Mouse (Mus musculus): Measurements from ENCODE around the gene Ap4s1. TPM values are rescaled to one million over a fixed set of nuclear protein-coding genes. Genes with fewer than 3 reads are reported as not detected.
"Not testable (repeated sequence)": the region's sequence is repeated elsewhere in the genome, so short reads cannot be mapped to it uniquely, and the experiment has no call there.

Ap4s1 gene
- polyA plus RNA-seq (2014; fragmentation: Nextera tagmentation; extraction: Ambion mirVana), result 38.1 and 39.7 TPM in 2 replicates

DNA sequence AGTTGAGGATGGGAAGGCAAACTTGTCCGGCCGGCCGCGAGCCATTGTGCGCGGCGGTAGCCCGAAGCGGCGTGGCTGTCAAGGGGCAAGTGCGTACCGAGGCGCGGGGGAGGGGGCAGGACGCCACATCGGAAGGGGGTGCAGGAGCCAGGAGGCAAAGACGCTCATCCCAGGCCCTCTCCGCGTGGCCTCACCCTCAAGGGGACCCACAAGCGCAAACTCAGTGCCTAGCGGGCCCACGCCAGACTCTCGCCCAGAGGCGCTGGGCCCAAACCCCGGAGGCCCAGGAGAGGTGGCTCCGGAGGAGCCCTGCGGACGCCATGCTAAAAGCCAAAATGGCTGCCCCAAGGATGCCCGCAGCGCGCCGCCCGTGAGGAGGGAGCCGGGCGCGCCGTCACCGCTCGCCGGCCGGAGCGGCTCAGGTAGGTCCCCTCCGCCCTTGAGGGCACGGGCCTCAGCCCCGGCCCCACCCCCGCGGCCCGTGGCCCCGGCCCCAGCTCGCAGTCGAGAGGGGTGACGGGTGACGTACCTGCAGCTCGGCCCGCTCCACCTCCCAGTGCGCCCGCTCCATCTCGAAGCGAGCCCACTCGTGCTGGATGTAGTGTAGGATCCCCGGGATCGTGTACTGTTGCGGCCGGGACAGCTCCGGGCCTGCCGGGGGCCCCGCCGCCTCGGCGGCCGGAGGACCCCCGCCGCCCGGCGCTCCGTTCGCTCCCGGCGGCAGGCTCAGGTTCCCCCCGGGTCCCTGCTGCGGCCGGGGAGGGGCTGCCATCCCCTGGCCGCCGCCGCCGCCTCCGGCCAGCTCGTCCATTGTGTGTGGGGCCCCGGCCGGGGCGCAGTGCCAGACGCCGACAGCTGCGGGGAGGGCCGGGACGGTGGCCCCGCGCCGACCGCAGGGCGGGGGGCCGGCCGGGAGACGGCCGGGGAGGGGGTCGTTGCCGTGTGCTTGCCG, at the start of gene Ap4s1:
Gene Ap4s1, plus strand, starts transcription at position 141 of the 952 bp plus-strand sequence.
- no peaks in the 10 kb centered on the region for H3K27me3 ChIP-seq (ENCODE audit: control insufficient read depth, insufficient read depth, low read length)
- H3K36me3 ChIP-seq (ENCODE audit: control insufficient read depth, insufficient read depth, low read length), result no peaks in the 10 kb centered on the region
- H3K9ac ChIP-seq (ENCODE audit: low read depth, low read length), result peak within 1 kb of the TSS; percentile 100
- ATAC-seq (replicated peaks; ENCODE audit: insufficient number of reproducible peaks, low FRiP score, low TSS enrichment), result peak; percentile 68
- no peaks in the 10 kb centered on the region for H3K9me3 ChIP-seq (replicated peaks; ENCODE audit: control insufficient read depth, low read length)
- peak within 1 kb of the TSS; percentile 99 for H3K4me3 ChIP-seq (ENCODE audit: low read depth, low read length)
- peak within 1 kb of the TSS; percentile 100 for H3K27ac ChIP-seq (ENCODE audit: low read depth, low read length)
- H3K4me1 ChIP-seq (ENCODE audit: control insufficient read depth, insufficient read depth, low read length), result peaks cover 17% of the 10 kb centered on the region
- WGBS (ENCODE audit: insufficient replicate concordance), result under 1% methylated on average over 92 of the region's 108 CpGs
- H3K4me2 ChIP-seq, result peak within 1 kb of the TSS; percentile 62

DNA sequence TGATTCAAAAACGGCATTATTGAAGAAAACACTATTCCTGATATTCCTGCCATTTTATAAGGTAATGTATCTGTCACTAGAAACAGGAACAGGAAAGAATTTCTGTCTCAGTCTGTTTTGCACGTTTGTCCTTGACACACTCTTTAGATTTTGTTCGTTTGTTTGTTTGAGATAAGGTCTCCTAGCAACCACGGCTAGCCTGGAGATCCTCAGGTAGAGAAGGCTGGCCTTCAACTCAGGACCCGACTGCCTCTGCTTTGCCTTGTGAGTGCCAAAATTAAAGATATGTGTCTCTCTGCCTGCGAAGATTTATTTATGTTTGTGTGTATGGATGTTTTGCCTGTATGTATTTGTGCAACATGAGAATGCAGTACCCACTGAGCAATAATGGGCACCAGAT, 49.0 kb upstream of the Ap4s1 start:
- Histone ChIP-seq H3K9me3 (replicated peaks; ENCODE audit: control insufficient read depth, low read length) (no peaks in the 10 kb centered on the region), H3K36me3 (ENCODE audit: control insufficient read depth, insufficient read depth, low read length) (0 out of 2 replicates have a peak, but pooled peaks cover 6% of the 10 kb centered on the region), H3K4me1 (ENCODE audit: control insufficient read depth, insufficient read depth, low read length) (0 out of 2 replicates have a peak, but pooled peaks cover 5% of the 10 kb centered on the region), H3K27ac (ENCODE audit: low read depth, low read length) (peak overlapping the region; percentile 35; the same call in 1 of the 2 replicates), H3K27me3 (ENCODE audit: control insufficient read depth, insufficient read depth, low read length) (no peaks in the 10 kb centered on the region), H3K9ac (ENCODE audit: low read depth, low read length) (no peak overlapping the region), H3K4me2 (no peak overlapping the region), H3K4me3 (ENCODE audit: low read depth, low read length) (no peak overlapping the region)
- 21% methylated on average over 6 of the region's 6 CpGs for WGBS (ENCODE audit: insufficient replicate concordance)
- ATAC-seq (replicated peaks; ENCODE audit: insufficient number of reproducible peaks, low FRiP score, low TSS enrichment), result no peak

- not testable (repeated sequence) for H3K9me3 ChIP-seq (replicated peaks; ENCODE audit: control insufficient read depth, low read length); H3K4me1 ChIP-seq (ENCODE audit: control insufficient read depth, insufficient read depth, low read length); H3K36me3 ChIP-seq (ENCODE audit: control insufficient read depth, insufficient read depth, low read length); H3K27ac ChIP-seq (ENCODE audit: low read depth, low read length); ATAC-seq (replicated peaks; ENCODE audit: insufficient number of reproducible peaks, low FRiP score, low TSS enrichment); H3K27me3 ChIP-seq (ENCODE audit: control insufficient read depth, insufficient read depth, low read length); H3K4me3 ChIP-seq (ENCODE audit: low read depth, low read length); H3K4me2 ChIP-seq; H3K9ac ChIP-seq (ENCODE audit: low read depth, low read length)
Observed at GRCm38 (mm10) chr12:51649401-51649800, 41.4 kb upstream of the Ap4s1 start.

DNA sequence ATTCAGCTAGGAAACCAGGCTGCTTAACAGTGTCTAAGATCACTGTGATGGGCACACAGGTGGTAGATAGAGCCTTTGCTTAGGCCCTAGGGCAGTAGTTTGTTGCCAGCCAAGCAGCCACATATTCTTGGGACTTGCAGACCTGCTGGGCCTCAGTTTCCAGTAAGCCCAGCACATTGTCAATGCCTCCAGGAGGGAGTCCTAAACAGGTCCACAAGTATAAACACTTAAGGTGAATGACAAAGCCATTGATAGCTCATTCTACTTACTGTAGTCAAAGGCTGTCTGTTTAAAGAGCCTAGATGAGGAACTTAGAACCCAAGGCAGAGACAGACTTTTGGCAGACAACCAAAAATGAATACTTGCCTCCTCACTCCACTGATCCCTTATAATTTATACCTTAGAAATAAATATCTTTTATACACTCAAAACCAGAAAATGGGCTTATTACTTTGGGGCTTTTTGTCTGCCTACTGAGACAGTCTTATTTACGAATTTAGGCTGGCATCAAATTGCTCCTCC, 34.8 kb upstream of the Ap4s1 start:
- no peak overlapping the region for H3K4me3 ChIP-seq (ENCODE audit: low read depth, low read length)
- H3K36me3 ChIP-seq (ENCODE audit: control insufficient read depth, insufficient read depth, low read length), result peaks cover 4% of the 10 kb centered on the region
- no peaks in the 10 kb centered on the region for H3K27me3 ChIP-seq (ENCODE audit: control insufficient read depth, insufficient read depth, low read length)
- no peak for ATAC-seq (replicated peaks; ENCODE audit: insufficient number of reproducible peaks, low FRiP score, low TSS enrichment)
- H3K4me1 ChIP-seq (ENCODE audit: control insufficient read depth, insufficient read depth, low read length), result no peaks in the 10 kb centered on the region
- H3K9me3 ChIP-seq (replicated peaks; ENCODE audit: control insufficient read depth, low read length), result no peaks in the 10 kb centered on the region
- 88% methylated on average over 1 of the region's 1 CpGs for WGBS (ENCODE audit: insufficient replicate concordance)
- H3K4me2 ChIP-seq, result no peak overlapping the region
- no peak overlapping the region for H3K9ac ChIP-seq (ENCODE audit: low read depth, low read length)
- no peak overlapping the region for H3K27ac ChIP-seq (ENCODE audit: low read depth, low read length)

DNA sequence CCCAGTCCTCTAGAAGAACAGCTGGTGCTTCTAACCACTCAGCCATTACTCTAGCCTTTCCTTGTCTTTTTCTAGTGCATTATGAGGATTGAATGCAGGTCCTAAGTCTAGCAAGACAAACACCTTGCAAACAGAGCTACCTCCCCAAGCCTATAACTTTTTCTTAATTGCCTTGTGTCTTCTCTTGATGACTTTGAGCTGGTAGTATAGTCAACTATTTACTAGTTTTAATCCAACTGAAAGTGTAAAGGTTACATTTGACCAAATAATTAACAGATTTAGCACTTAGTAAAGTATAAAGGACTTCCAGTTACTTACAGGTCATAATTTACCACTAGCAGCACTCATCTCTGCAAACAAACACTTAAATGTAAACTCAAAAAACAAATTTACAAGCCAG, 27.8 kb upstream of the Ap4s1 start:
- Histone ChIP-seq H3K4me1 (ENCODE audit: control insufficient read depth, insufficient read depth, low read length) (peaks cover 12% of the 10 kb centered on the region; the same call in 1 of the 2 replicates), H3K4me3 (ENCODE audit: low read depth, low read length) (no peak overlapping the region), H3K36me3 (ENCODE audit: control insufficient read depth, insufficient read depth, low read length) (no peaks in the 10 kb centered on the region), H3K4me2 (no peak overlapping the region), H3K27me3 (ENCODE audit: control insufficient read depth, insufficient read depth, low read length) (no peaks in the 10 kb centered on the region), H3K27ac (ENCODE audit: low read depth, low read length) (no peak overlapping the region), H3K9ac (ENCODE audit: low read depth, low read length) (no peak overlapping the region), H3K9me3 (replicated peaks; ENCODE audit: control insufficient read depth, low read length) (no peaks in the 10 kb centered on the region)
- ATAC-seq (replicated peaks; ENCODE audit: insufficient number of reproducible peaks, low FRiP score, low TSS enrichment), result no peak

GRCm38 (mm10) chr12:51663908-51664307, 26.9 kb upstream of the Ap4s1 start:
- Histone ChIP-seq H3K9me3 (replicated peaks; ENCODE audit: control insufficient read depth, low read length) (no peaks in the 10 kb centered on the region), H3K9ac (ENCODE audit: low read depth, low read length) (no peak overlapping the region), H3K27ac (ENCODE audit: low read depth, low read length) (no peak overlapping the region), H3K27me3 (ENCODE audit: control insufficient read depth, insufficient read depth, low read length) (no peaks in the 10 kb centered on the region), H3K36me3 (ENCODE audit: control insufficient read depth, insufficient read depth, low read length) (no peaks in the 10 kb centered on the region), H3K4me1 (ENCODE audit: control insufficient read depth, insufficient read depth, low read length) (peaks cover 12% of the 10 kb centered on the region; the same call in 1 of the 2 replicates), H3K4me3 (ENCODE audit: low read depth, low read length) (no peak overlapping the region), H3K4me2 (no peak overlapping the region)
- ATAC-seq (replicated peaks; ENCODE audit: insufficient number of reproducible peaks, low FRiP score, low TSS enrichment), result no peak

DNA sequence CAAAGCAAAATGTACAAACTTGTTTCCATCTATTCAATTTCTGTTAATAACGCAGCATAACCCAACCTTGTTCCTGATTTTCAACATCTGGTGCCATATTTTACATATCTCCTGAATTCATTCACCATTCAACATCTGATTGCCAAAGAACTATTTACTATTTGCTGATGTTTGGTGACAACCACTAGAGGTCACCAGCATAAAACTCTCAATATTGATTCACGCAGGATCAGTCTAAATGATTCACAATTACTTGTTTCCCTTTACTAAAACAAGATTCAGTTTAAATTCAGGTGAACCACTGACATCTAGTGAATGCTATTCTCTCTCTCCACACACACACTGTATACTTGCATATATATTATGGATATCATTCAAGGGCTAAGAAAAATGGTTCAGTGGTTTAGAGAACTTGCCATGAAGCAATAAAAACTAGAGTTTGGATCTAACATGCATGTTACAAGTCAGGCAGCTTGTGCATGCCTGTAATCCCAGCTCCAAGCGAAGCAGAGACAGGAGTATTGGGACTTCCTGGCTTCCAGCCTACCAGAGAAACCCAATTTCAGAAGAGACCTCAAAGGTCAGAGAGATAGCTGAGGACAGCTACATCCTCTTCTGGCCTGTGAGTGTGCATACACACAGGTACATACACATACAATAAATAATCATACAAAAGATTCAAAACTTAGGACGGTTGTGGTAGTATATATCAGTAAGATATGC, 24.0 kb upstream of the Ap4s1 start:
- Histone ChIP-seq H3K4me2 (no peak overlapping the region), H3K4me3 (ENCODE audit: low read depth, low read length) (no peak overlapping the region), H3K36me3 (ENCODE audit: control insufficient read depth, insufficient read depth, low read length) (no peaks in the 10 kb centered on the region), H3K27me3 (ENCODE audit: control insufficient read depth, insufficient read depth, low read length) (no peaks in the 10 kb centered on the region), H3K27ac (ENCODE audit: low read depth, low read length) (no peak overlapping the region), H3K4me1 (ENCODE audit: control insufficient read depth, insufficient read depth, low read length) (peaks cover 15% of the 10 kb centered on the region; the same call in 1 of the 2 replicates), H3K9me3 (replicated peaks; ENCODE audit: control insufficient read depth, low read length) (no peaks in the 10 kb centered on the region), H3K9ac (ENCODE audit: low read depth, low read length) (no peak overlapping the region)
- WGBS (ENCODE audit: insufficient replicate concordance), result 66% methylated on average over 4 of the region's 4 CpGs
- no peak for ATAC-seq (replicated peaks; ENCODE audit: insufficient number of reproducible peaks, low FRiP score, low TSS enrichment)

- no peaks in the 10 kb centered on the region for H3K36me3 ChIP-seq (ENCODE audit: control insufficient read depth, insufficient read depth, low read length)
- no peak for ATAC-seq (replicated peaks; ENCODE audit: insufficient number of reproducible peaks, low FRiP score, low TSS enrichment)
- no peaks in the 10 kb centered on the region for H3K9me3 ChIP-seq (replicated peaks; ENCODE audit: control insufficient read depth, low read length)
- H3K27me3 ChIP-seq (ENCODE audit: control insufficient read depth, insufficient read depth, low read length), result no peaks in the 10 kb centered on the region
- peaks cover 36% of the 10 kb centered on the region for H3K4me1 ChIP-seq (ENCODE audit: control insufficient read depth, insufficient read depth, low read length)
- H3K9ac ChIP-seq (ENCODE audit: low read depth, low read length), result no peak overlapping the region
- no peak overlapping the region for H3K4me3 ChIP-seq (ENCODE audit: low read depth, low read length)
- 39% methylated on average over 5 of the region's 5 CpGs for WGBS (ENCODE audit: insufficient replicate concordance)
- H3K4me2 ChIP-seq, result no peak overlapping the region
- no peak overlapping the region for H3K27ac ChIP-seq (ENCODE audit: low read depth, low read length)
Observed at GRCm38 (mm10) chr12:51671231-51671891, 19.5 kb upstream of the Ap4s1 start.
